Mouse (Mus musculus): Measurements from ENCODE around the gene Per2.

DNA sequence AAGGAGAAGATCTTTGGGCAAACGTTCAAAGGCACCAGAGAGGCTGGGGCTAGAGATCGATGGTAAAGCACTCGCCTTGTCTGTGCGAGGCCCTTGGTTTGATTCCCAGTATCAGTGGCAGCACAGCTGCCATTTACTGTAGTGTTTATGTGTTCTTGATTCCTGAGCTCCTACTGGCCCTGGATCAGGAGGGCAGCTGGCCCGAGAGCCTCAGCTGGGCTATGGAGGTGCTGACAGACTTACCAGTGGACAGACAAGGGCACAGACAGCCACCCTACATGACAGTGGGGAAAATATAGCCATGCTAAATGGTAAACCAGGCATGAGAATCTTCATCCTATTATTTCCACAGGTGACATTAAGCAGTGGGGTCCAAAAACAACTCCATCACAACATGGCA is 8.3 kb downstream of the Per2 start:
- TF ChIP-seq CTCF (IDR thresholded peaks at IDR 0.05; ENCODE audit: extremely low read depth, insufficient read length, insufficient replicate concordance, low read depth, low read length) (no peak), POLR2A (IDR thresholded peaks at IDR 0.05; ENCODE audit: low read depth, low read length) (no peak)

Data from small intestine, adult 2 months (tissue).